Mouse (Mus musculus): ENCODE data around the gene Gm29609. TPM values are rescaled to one million over a fixed set of nuclear protein-coding genes. Genes with fewer than 3 reads are reported as not detected.

The Gm29609 gene
- polyA plus RNA-seq, 1 experiment = 2.1 TPM

- Histone ChIP-seq H3K27ac (ENCODE audit: insufficient read depth, low read depth, low read length) (peak within 1 kb of the TSS; percentile 80), H3K4me3 (ENCODE audit: insufficient read depth, low read depth, low read length) (peak within 1 kb of the TSS; percentile 74), H3K4me1 (ENCODE audit: control insufficient read depth, insufficient read depth, low read length) (no peaks in the 10 kb centered on the region; the same call in 1 of the 2 replicates), H3K27me3 (replicated peaks; ENCODE audit: control insufficient read depth, insufficient read depth, low read length) (no peaks in the 10 kb centered on the region), H3K36me3 (ENCODE audit: control insufficient read depth, insufficient read depth, low read length) (peaks cover 5% of the 10 kb centered on the region)
- WGBS = under 1% methylated on average over 53 of the region's 53 CpGs
- peak; percentile 99 for DNase-seq
- no peak for TF ChIP-seq CTCF (conservative IDR thresholded peaks at IDR 0.05; ENCODE audit: insufficient read depth, insufficient read length, low read depth, low read length)
- TF ChIP-seq POLR2A (IDR thresholded peaks at IDR 0.05; ENCODE audit: low read depth, low read length) = peak; percentile 72
Observed at GRCm38 (mm10) chr5:31201742-31202590, 22.3 kb upstream of the Gm29609 start, which contains the start of gene Zfp513. Gene Zfp513, minus strand, starts transcription at chr5:31202303.

GRCm38 (mm10) chr5:31201042-31201741 is 21.5 kb upstream of the Gm29609 start:
- 10% methylated on average over 13 of the region's 13 CpGs for WGBS
- no peak for DNase-seq
- no peaks in the 10 kb centered on the region; the same call in 1 of the 2 replicates for H3K4me1 ChIP-seq (ENCODE audit: control insufficient read depth, insufficient read depth, low read length)
- peak overlapping the region; percentile 29 for H3K27ac ChIP-seq (ENCODE audit: insufficient read depth, low read depth, low read length)
- peaks cover 8% of the 10 kb centered on the region for H3K36me3 ChIP-seq (ENCODE audit: control insufficient read depth, insufficient read depth, low read length)
- H3K4me3 ChIP-seq (ENCODE audit: insufficient read depth, low read depth, low read length) = peak overlapping the region; percentile 71
- TF ChIP-seq POLR2A (IDR thresholded peaks at IDR 0.05; ENCODE audit: low read depth, low read length) = no peak
- TF ChIP-seq CTCF (conservative IDR thresholded peaks at IDR 0.05; ENCODE audit: insufficient read depth, insufficient read length, low read depth, low read length) = no peak
- H3K27me3 ChIP-seq (replicated peaks; ENCODE audit: control insufficient read depth, insufficient read depth, low read length) = no peaks in the 10 kb centered on the region

DNA sequence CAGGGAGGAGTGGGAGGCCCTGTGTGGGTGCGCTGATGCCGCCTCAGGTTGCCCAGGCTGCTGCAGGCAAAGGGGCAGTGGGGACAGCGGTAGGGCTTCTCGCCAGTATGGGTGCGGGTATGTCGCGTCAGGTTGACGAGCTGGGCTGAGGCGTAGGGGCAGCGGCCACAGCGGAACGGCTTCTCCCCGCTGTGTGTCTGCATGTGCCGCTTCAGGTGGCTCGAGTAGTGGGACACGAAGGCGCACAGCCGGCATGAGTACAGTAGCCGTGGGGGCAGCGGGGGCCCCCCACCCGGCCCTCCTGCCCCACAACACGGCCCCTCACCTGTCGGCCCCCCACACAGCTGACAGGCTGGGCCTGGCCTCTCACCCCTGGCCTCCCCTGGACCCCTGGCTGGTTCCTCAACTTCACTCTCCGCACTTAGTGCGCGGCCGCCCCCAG is 20.6 kb upstream of the Gm29609 start:
- H3K4me3 ChIP-seq (ENCODE audit: insufficient read depth, low read depth, low read length) = no peak overlapping the region
- H3K27ac ChIP-seq (ENCODE audit: insufficient read depth, low read depth, low read length) = no peak overlapping the region
- peaks cover 10% of the 10 kb centered on the region for H3K36me3 ChIP-seq (ENCODE audit: control insufficient read depth, insufficient read depth, low read length)
- no peak for TF ChIP-seq CTCF (conservative IDR thresholded peaks at IDR 0.05; ENCODE audit: insufficient read depth, insufficient read length, low read depth, low read length)
- no peak for TF ChIP-seq POLR2A (IDR thresholded peaks at IDR 0.05; ENCODE audit: low read depth, low read length)
- no peaks in the 10 kb centered on the region for H3K27me3 ChIP-seq (replicated peaks; ENCODE audit: control insufficient read depth, insufficient read depth, low read length)
- 81% methylated on average over 27 of the region's 27 CpGs for WGBS
- no peak for DNase-seq
- H3K4me1 ChIP-seq (ENCODE audit: control insufficient read depth, insufficient read depth, low read length) = no peaks in the 10 kb centered on the region; the same call in 1 of the 2 replicates

- 54% methylated on average over 9 of the region's 9 CpGs for WGBS
- H3K4me1 ChIP-seq (ENCODE audit: control insufficient read depth, insufficient read depth, low read length) = no peaks in the 10 kb centered on the region; the same call in 1 of the 2 replicates
- H3K27me3 ChIP-seq (replicated peaks; ENCODE audit: control insufficient read depth, insufficient read depth, low read length) = no peaks in the 10 kb centered on the region
- TF ChIP-seq CTCF (conservative IDR thresholded peaks at IDR 0.05; ENCODE audit: insufficient read depth, insufficient read length, low read depth, low read length) = peak; percentile 35
- TF ChIP-seq POLR2A (IDR thresholded peaks at IDR 0.05; ENCODE audit: low read depth, low read length) = no peak
- peaks cover 10% of the 10 kb centered on the region for H3K36me3 ChIP-seq (ENCODE audit: control insufficient read depth, insufficient read depth, low read length)
- peak; percentile 29 for DNase-seq
- no peak overlapping the region for H3K27ac ChIP-seq (ENCODE audit: insufficient read depth, low read depth, low read length)
- no peak overlapping the region for H3K4me3 ChIP-seq (ENCODE audit: insufficient read depth, low read depth, low read length)
Observed at GRCm38 (mm10) chr5:31199893-31200292, 20.2 kb upstream of the Gm29609 start.

DNA sequence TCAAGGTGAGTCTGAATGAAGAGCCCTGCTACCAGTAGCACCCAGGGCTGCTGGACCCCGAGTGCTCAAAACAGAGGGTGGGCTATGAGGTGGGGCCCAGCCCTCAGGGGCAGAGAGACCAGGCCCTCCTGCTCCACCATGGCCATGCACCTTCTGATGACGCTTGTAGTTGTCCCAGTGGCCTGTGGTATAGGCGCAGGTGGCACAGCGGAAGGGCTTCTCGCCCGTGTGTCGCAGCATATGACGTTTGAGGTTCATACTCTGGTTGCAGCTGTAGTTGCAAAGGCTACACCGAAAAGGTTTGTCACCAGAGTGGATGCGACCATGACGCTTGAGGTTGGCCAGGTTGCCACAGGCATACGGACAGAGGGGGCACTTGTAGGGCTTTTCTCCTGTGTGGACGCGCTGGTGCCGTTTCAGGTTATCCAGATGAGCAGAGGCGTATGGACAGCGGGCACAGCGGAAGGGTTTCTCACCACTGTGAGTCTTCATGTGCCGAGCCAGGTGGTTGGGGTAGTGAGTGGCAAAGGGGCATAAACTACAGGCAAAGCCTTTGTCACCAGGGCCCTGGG is 19.7 kb upstream of the Gm29609 start:
- TF ChIP-seq POLR2A (IDR thresholded peaks at IDR 0.05; ENCODE audit: low read depth, low read length) (no peak), CTCF (conservative IDR thresholded peaks at IDR 0.05; ENCODE audit: insufficient read depth, insufficient read length, low read depth, low read length) (no peak)
- no peak for DNase-seq
- H3K36me3 ChIP-seq (ENCODE audit: control insufficient read depth, insufficient read depth, low read length) = peaks cover 10% of the 10 kb centered on the region
- no peak overlapping the region for H3K4me3 ChIP-seq (ENCODE audit: insufficient read depth, low read depth, low read length)
- H3K4me1 ChIP-seq (ENCODE audit: control insufficient read depth, insufficient read depth, low read length) = no peaks in the 10 kb centered on the region; the same call in 1 of the 2 replicates
- 87% methylated on average over 19 of the region's 19 CpGs for WGBS
- no peaks in the 10 kb centered on the region for H3K27me3 ChIP-seq (replicated peaks; ENCODE audit: control insufficient read depth, insufficient read depth, low read length)
- no peak overlapping the region for H3K27ac ChIP-seq (ENCODE audit: insufficient read depth, low read depth, low read length)

DNA sequence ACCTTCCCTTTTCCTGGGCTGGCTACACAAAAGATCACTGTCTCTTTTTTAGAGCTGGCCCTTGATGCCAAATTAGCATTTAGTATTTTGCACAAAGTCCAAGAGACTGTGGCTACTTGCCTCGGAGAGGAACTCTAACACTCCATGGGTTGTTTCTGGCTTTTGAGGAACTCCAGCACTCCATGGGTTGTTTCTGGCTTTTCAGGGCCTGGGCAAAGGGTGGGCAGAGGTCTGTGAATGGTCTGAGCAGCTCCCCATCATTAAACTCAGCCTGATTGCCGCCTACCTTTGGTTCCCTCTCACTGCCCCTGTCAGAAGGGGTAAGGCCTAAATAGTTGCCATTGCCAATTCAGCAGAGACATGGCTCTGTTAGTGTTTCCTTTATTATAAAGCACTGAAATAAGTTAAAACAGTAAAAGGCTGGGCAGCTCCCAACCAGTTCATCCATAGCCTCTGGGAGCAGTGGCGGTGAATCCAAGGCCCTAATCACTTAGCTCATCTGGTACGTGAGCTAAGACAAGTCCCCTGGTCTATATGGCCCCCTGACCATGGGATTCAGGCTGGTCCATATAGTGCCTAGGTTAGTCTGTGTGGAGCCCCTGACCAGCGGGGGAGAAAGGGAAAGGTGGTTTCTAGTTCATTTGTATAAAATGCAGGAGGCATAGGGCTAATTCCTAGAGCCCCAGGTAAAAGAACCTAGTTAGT is 19.1 kb upstream of the Gm29609 start:
- DNase-seq = no peak
- Histone ChIP-seq H3K4me1 (ENCODE audit: control insufficient read depth, insufficient read depth, low read length) (peaks cover 2% of the 10 kb centered on the region; the same call in 1 of the 2 replicates), H3K27me3 (replicated peaks; ENCODE audit: control insufficient read depth, insufficient read depth, low read length) (no peaks in the 10 kb centered on the region), H3K4me3 (ENCODE audit: insufficient read depth, low read depth, low read length) (no peak overlapping the region), H3K27ac (ENCODE audit: insufficient read depth, low read depth, low read length) (no peak overlapping the region), H3K36me3 (ENCODE audit: control insufficient read depth, insufficient read depth, low read length) (peaks cover 10% of the 10 kb centered on the region)
- TF ChIP-seq CTCF (conservative IDR thresholded peaks at IDR 0.05; ENCODE audit: insufficient read depth, insufficient read length, low read depth, low read length) (no peak), POLR2A (IDR thresholded peaks at IDR 0.05; ENCODE audit: low read depth, low read length) (no peak)
- 80% methylated on average over 5 of the region's 5 CpGs for WGBS

Measured in kidney, adult 2 months (tissue).